Comparison of ENCODE assay signal across 25 mouse cellular contexts in genomic region chr7:70840142-70840541, GRCm38 (mm10).
A peak's percentile ranks its signal among the peaks of the same experiment; 100 is the strongest.
DNase-seq lines count a peak whose midpoint lies in the region; ATAC-seq and TF ChIP-seq lines count a peak whose summit lies in the region.
"Had no signal": no experiment of that assay in that cellular context is flagged by ENCODE, and none has a peak within 500 bp of the region (broad histone marks: within the 10 kb centered on the region; RNA-seq: fewer than 3 reads in every experiment).

No protein-coding gene starts in this region.

- TF ChIP-seq POLR2A in myocyte (IDR thresholded peaks at IDR 0.05; ENCODE audit: insufficient read length, low read depth), result no peak

- no peak for ATAC-seq in neural tube, embryonic 15.5 days (ENCODE audit: low FRiP score)
- ATAC-seq: activated CD4-positive, CD25-positive, alpha-beta regulatory T cell, adult 4 months; CD4-positive, CD25-positive, alpha-beta regulatory T cell, adult 4 months; forebrain, embryonic 14.5 days; forebrain, embryonic 16.5 days; Patski had no signal

- no peaks in the 10 kb centered on the region for H3K27me3 ChIP-seq in myocyte (ENCODE audit: control insufficient read depth, insufficient read depth, insufficient read length)
- H3K27me3 ChIP-seq in neural tube, embryonic 15.5 days (replicated peaks), result no peaks in the 10 kb centered on the region
- H3K27me3 ChIP-seq: CH12.LX; embryonic facial prominence, embryonic 15.5 days; forebrain, embryonic 12.5 days; Patski had no signal

- no peak overlapping the region for H3K27ac ChIP-seq in ES-E14 (ENCODE audit: insufficient read depth, low read depth, low read length, poor library complexity, severe bottlenecking)
- H3K27ac ChIP-seq in neural tube, embryonic 15.5 days (replicated peaks), result no peak overlapping the region
- H3K27ac ChIP-seq: embryonic facial prominence, embryonic 13.5 days; embryonic facial prominence, embryonic 15.5 days; forebrain, embryonic 10.5 days; forebrain, embryonic 12.5 days had no signal

- peak; percentile 32 for DNase-seq in 3T3-L1 (ENCODE audit: low read depth, low spot score)
- no peak for DNase-seq in ES-E14 (ENCODE audit: low read depth, low spot score)
- no peak for DNase-seq in embryo, embryonic 9.5 days (ENCODE audit: extremely low spot score)
- DNase-seq: adrenal gland, adult 8-10 months; adrenal gland, postnatal 14 days; adrenal gland, postnatal 36 days; B cell, adult 2 months; cerebellum, adult 11-12 months; cerebellum, adult 2 months; cerebellum, adult 9-10 months; cerebellum, postnatal 10 days; cerebellum, postnatal 25 days had no signal

- no peak overlapping the region for H3K9ac ChIP-seq in ES-E14 (ENCODE audit: insufficient read depth, low read depth, low read length, poor library complexity, severe bottlenecking)
- no peak overlapping the region for H3K9ac ChIP-seq in neural tube, embryonic 15.5 days (replicated peaks)
- H3K9ac ChIP-seq: embryonic facial prominence, embryonic 13.5 days; embryonic facial prominence, embryonic 15.5 days; forebrain, embryonic 12.5 days had no signal

- H3K36me3 ChIP-seq in ES-E14 (ENCODE audit: control insufficient read depth, insufficient read depth, low read length, poor library complexity, severe bottlenecking) (no peaks in the 10 kb centered on the region), myocyte (ENCODE audit: control insufficient read depth, insufficient read depth) (no peaks in the 10 kb centered on the region)
- no peaks in the 10 kb centered on the region for H3K36me3 ChIP-seq in neural tube, embryonic 15.5 days
- H3K36me3 ChIP-seq: embryonic facial prominence, embryonic 13.5 days; embryonic facial prominence, embryonic 15.5 days; forebrain, embryonic 10.5 days; forebrain, embryonic 12.5 days had no signal

- WGBS in neural tube, embryonic 15.5 days, result 83% methylated on average over 1 of the region's 1 CpGs

- no peaks in the 10 kb centered on the region for H3K4me1 ChIP-seq in ES-E14 (ENCODE audit: control insufficient read depth in 2 of 2, insufficient read depth in 2 of 2, low read length in 2 of 2, poor library complexity in 1 of 2)
- no peaks in the 10 kb centered on the region for H3K4me1 ChIP-seq in neural tube, embryonic 15.5 days
- H3K4me1 ChIP-seq: embryonic facial prominence, embryonic 15.5 days; forebrain, embryonic 10.5 days; forebrain, embryonic 12.5 days had no signal

- H3K9me3 ChIP-seq in ES-E14 (ENCODE audit: control insufficient read depth, insufficient read depth, low read depth, low read length), result no peaks in the 10 kb centered on the region
- H3K9me3 ChIP-seq in neural tube, embryonic 15.5 days (replicated peaks), result no peaks in the 10 kb centered on the region
- H3K9me3 ChIP-seq: embryonic facial prominence, embryonic 13.5 days; embryonic facial prominence, embryonic 15.5 days; forebrain, embryonic 10.5 days; forebrain, embryonic 12.5 days had no signal

- H3K4me2 ChIP-seq in myocyte (ENCODE audit: low read depth), result no peak overlapping the region
- H3K4me2 ChIP-seq in neural tube, embryonic 15.5 days, result no peak overlapping the region
- H3K4me2 ChIP-seq: embryonic facial prominence, embryonic 13.5 days; embryonic facial prominence, embryonic 15.5 days; forebrain, embryonic 12.5 days had no signal

- in situ Hi-C loops in ES-E14 (cut with MboI; ENCODE audit: low sequenced_read_pairs in 2 of 2, unreplicated experiment in 2 of 2), result no loop called here

- H3K79me2 ChIP-seq in myocyte (ENCODE audit: control insufficient read depth, insufficient read depth), result no peaks in the 10 kb centered on the region

- H3K4me3 ChIP-seq in ES-E14 (ENCODE audit: insufficient read depth in 1 of 2, low read depth in 1 of 2, low read length in 2 of 2, poor library complexity in 1 of 2, severe bottlenecking in 1 of 2) (no peak overlapping the region), myocyte (no peak overlapping the region)
- no peak overlapping the region for H3K4me3 ChIP-seq in neural tube, embryonic 15.5 days (replicated peaks)
- H3K4me3 ChIP-seq: embryonic facial prominence, embryonic 13.5 days; embryonic facial prominence, embryonic 15.5 days; erythroblast, embryonic 14.5 days; forebrain, embryonic 10.5 days; forebrain, embryonic 12.5 days had no signal

- no peak overlapping the region for H3ac ChIP-seq in myocyte (ENCODE audit: control insufficient read depth, insufficient read length)

TF ChIP-seq in ES-E14, 5 proteins besides CTCF, POLR2A, EP300 and RAD21:
- TF ChIP-seq MAFK (IDR thresholded peaks at IDR 0.05; ENCODE audit: insufficient read depth, low read depth, low read length), result peak; percentile 80
- no peak for TF ChIP-seq ZC3H11A (IDR thresholded peaks at IDR 0.05; ENCODE audit: borderline replicate concordance, low read depth, low read length)

TF ChIP-seq in myocyte, 11 proteins besides CTCF, POLR2A, EP300 and RAD21:
- TF ChIP-seq USF1 (IDR thresholded peaks at IDR 0.05; ENCODE audit: low read depth), result no peak
- no peak for TF ChIP-seq MYOD1 (IDR thresholded peaks at IDR 0.05; ENCODE audit: control insufficient read depth in 1 of 3, insufficient read length in 2 of 3, low read depth in 2 of 3)
- TF ChIP-seq REST (IDR thresholded peaks at IDR 0.05; ENCODE audit: insufficient read depth, insufficient read length), result no peak
- TF ChIP-seq MYOG (IDR thresholded peaks at IDR 0.05; ENCODE audit: control insufficient read depth in 1 of 3, insufficient read depth in 1 of 3, insufficient read length in 2 of 3, low read depth in 2 of 3), result no peak
- no peak for TF ChIP-seq POLR2AphosphoS2 (IDR thresholded peaks at IDR 0.05; ENCODE audit: insufficient read length, low read depth)
- TF ChIP-seq CEBPB (IDR thresholded peaks at IDR 0.05; ENCODE audit: insufficient read depth, poor library complexity, severe bottlenecking), result peak; percentile 55; the same call in 1 of the 2 replicates
- TF ChIP-seq SRF (IDR thresholded peaks at IDR 0.05; ENCODE audit: control insufficient read depth, insufficient read length, low read depth), result no peak
